Mouse (Mus musculus) MEL (cell line): Measurements from ENCODE around the gene 1700020D05Rik.

Experiments
- CTCF ChIP-seq, 3 experiments: IDR thresholded peaks in 2 of 3; conservative IDR thresholded peaks in 1 of 3; 2 replicates each; pipeline ENCODE4 v1.5.1; 2011 to 2012; ENCODE audit warnings: low read length in 3 of 3, low read depth in 2 of 3, mild to moderate bottlenecking in 2 of 3, improper control_type of control experiment in 1 of 3, inconsistent platforms in 1 of 3, mixed read lengths in 1 of 3, moderate library complexity in 1 of 3; ENCODE audit not compliant: control insufficient read depth in 1 of 3, insufficient read depth in 1 of 3, poor library complexity in 1 of 3, severe bottlenecking in 1 of 3
- EP300 ChIP-seq, 2 experiments: IDR thresholded peaks; 2 replicates each; pipeline ENCODE4 v1.6.1; 2011; ENCODE audit warnings: improper control_type of control experiment in 2 of 2, low read length in 2 of 2, low read depth in 1 of 2, mild to moderate bottlenecking in 1 of 2
- ETS1 ChIP-seq: IDR thresholded peaks from 2 replicates; pipeline ENCODE4 v1.6.1; 2012; ENCODE audit warnings: low read depth, mild to moderate bottlenecking, inconsistent platforms, low read length, improper control_type of control experiment, moderate library complexity
- HCFC1 ChIP-seq: IDR thresholded peaks from 2 replicates; pipeline ENCODE4 v1.6.1; 2012; ENCODE audit warnings: low read depth, mild to moderate bottlenecking, inconsistent platforms, low read length, improper control_type of control experiment, moderate library complexity
- JUND ChIP-seq: IDR thresholded peaks from 2 replicates; pipeline ENCODE4 v1.6.1; 2011; ENCODE audit warnings: low read depth, mild to moderate bottlenecking, improper control_type of control experiment, low read length
- MAFK ChIP-seq: IDR thresholded peaks from 2 replicates; pipeline ENCODE4 v1.6.1; 2011; ENCODE audit warnings: low read depth, mild to moderate bottlenecking, low read length, improper control_type of control experiment, borderline replicate concordance
- MAZ ChIP-seq: IDR thresholded peaks from 2 replicates; pipeline ENCODE4 v1.6.1; 2012; ENCODE audit warnings: low read depth, mild to moderate bottlenecking, inconsistent platforms, low read length, improper control_type of control experiment
- MEF2A ChIP-seq: IDR thresholded peaks from 2 replicates; pipeline ENCODE4 v1.6.1; 2014; ENCODE audit warnings: low read depth, mild to moderate bottlenecking, inconsistent platforms, low read length, improper control_type of control experiment; ENCODE audit not compliant: poor library complexity, insufficient replicate concordance, severe bottlenecking; ENCODE audit errors: extremely low read depth
- NRF1 ChIP-seq: IDR thresholded peaks from 2 replicates; pipeline ENCODE4 v1.6.1; 2014; ENCODE audit warnings: low read depth, mild to moderate bottlenecking, inconsistent platforms, low read length, improper control_type of control experiment, moderate library complexity; ENCODE audit not compliant: poor library complexity, insufficient read depth, severe bottlenecking
- RAD21 ChIP-seq: IDR thresholded peaks from 2 replicates; pipeline ENCODE4 v1.6.1; 2011; ENCODE audit warnings: mild to moderate bottlenecking, low read depth, low read length, improper control_type of control experiment
- TAL1 ChIP-seq: IDR thresholded peaks from 2 replicates; pipeline ENCODE4 v1.6.1; 2012; ENCODE audit warnings: mild to moderate bottlenecking, inconsistent platforms, low read length, moderate library complexity, mixed read lengths
- TBP ChIP-seq: IDR thresholded peaks from 2 replicates; pipeline ENCODE4 v1.8.0; 2011; ENCODE audit warnings: low read depth, low read length, improper control_type of control experiment
- USF1 ChIP-seq: IDR thresholded peaks from 2 replicates; pipeline ENCODE4 v1.6.1; 2014; ENCODE audit warnings: low read depth, mild to moderate bottlenecking, inconsistent platforms, low read length, improper control_type of control experiment, moderate library complexity
- ZC3H11A ChIP-seq: IDR thresholded peaks from 2 replicates; pipeline ENCODE4 v1.6.1; 2012; ENCODE audit warnings: low read depth, mild to moderate bottlenecking, inconsistent platforms, low read length, improper control_type of control experiment

GRCm38 (mm10) chr19:5456241-5456921 lies 47.2 kb downstream of the 1700020D05Rik start:
- TF ChIP-seq MAZ (no peak), CTCF (IDR thresholded peaks at IDR 0.05 in 2 of 3, conservative IDR thresholded peaks at IDR 0.05 in 1 of 3; ENCODE audit: control insufficient read depth in 1 of 3, insufficient read depth in 1 of 3, low read depth in 2 of 3, low read length in 3 of 3, poor library complexity in 1 of 3, severe bottlenecking in 1 of 3) (no peak), ETS1 (no peak), ZC3H11A (no peak), TAL1 (no peak), MAFK (no peak), JUND (no peak), RAD21 (no peak), USF1 (no peak), TBP (no peak), MEF2A (no peak), EP300 (IDR thresholded peaks at IDR 0.05; ENCODE audit: low read depth in 1 of 2, low read length in 2 of 2) (no peak), NRF1 (no peak), HCFC1 (no peak)
